Mouse (Mus musculus) lung, postnatal 0 days (tissue): ENCODE data around the gene Mrpl43.

Experiments used
- CTCF ChIP-seq: IDR thresholded peaks from 2 replicates; pipeline ENCODE4 v1.5.1; 2016; ENCODE audit warnings: antibody characterized with exemption, mild to moderate bottlenecking
- EP300 ChIP-seq: IDR thresholded peaks from 2 replicates; pipeline ENCODE4 v1.6.1; 2016; ENCODE audit warnings: antibody characterized with exemption, mild to moderate bottlenecking, control low read depth

- no peak for TF ChIP-seq CTCF
- TF ChIP-seq EP300 = no peak
Measured at GRCm38 (mm10) chr19:45045651-45046050, 39.4 kb upstream of the Mrpl43 start, which contains the start of gene Pdzd7.
